Comparison of ENCODE assay signal across 8 mouse cellular contexts in the genomic region with DNA sequence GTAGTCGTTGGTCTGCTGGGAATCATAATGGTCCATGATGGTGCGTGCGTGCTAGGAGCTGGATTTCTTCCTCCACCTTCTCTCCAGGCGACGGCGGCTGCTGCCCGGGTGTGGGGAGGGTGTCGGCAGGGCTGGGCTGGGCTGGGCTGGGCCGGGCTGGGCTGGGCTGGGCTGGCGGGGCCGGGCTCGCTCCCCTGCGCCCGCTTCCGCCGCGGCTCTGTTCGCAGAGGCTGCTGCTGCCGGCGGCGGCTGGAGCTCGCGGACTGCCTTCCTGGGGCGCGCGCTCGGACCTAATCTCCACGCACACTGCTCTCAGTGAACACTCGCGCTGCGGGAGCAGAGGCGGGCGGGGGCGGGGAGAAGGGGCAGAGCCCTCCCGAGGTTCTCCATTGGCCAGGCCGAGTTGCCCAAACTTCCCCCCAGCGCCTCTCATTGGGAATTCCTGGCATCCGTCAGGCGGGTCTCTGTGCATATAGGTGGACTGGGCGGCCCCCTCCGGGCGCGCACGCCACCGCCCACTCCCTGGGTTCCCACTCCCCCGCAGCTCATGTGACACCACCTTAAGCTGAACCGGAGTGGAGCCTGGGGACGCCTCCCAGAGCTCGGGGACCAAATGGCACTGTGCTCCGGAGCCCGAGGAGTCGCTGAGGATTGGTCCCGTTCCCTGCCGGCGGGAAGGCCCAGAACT. TPM values are rescaled to one million over a fixed set of nuclear protein-coding genes. Genes with fewer than 3 reads are reported as not detected.
A peak's percentile ranks its signal among the peaks of the same experiment; 100 is the strongest.
DNase-seq lines count a peak whose midpoint lies in the region; ATAC-seq lines count a peak whose summit lies in the region.

A gene (minus strand): TSS at position 316 of the 688 bp plus-strand sequence.

- H3K4me2 ChIP-seq in lung, embryonic 16.5 days (ENCODE audit: low read depth, low read length): peak within 1 kb of the TSS; percentile 89

- peaks cover 28% of the 10 kb centered on the region for H3K4me1 ChIP-seq in hindbrain, embryonic 10.5 days (replicated peaks)
- peaks cover 33% of the 10 kb centered on the region for H3K4me1 ChIP-seq in lung, embryonic 16.5 days (replicated peaks; ENCODE audit: control insufficient read depth, insufficient read depth, low read length)

- H3K9ac ChIP-seq in lung, embryonic 16.5 days (ENCODE audit: low read length): peak within 1 kb of the TSS; percentile 92

- ATAC-seq in lung, embryonic 16.5 days (ENCODE audit: low read depth): peak; percentile 94

- WGBS in hindbrain, embryonic 10.5 days: under 1% methylated on average over 55 of the region's 55 CpGs
- under 1% methylated on average over 51 of the region's 55 CpGs for WGBS in lung, embryonic 16.5 days

- DNase-seq in NIH3T3 (ENCODE audit: low read depth): peak; percentile 97
- peak; percentile 90 to 94 for DNase-seq in cerebellum, postnatal 10 days
- DNase-seq in frontal cortex, adult 2 months (ENCODE audit: extremely low spot score in 1 of 2, low spot score in 1 of 2): peak; percentile 90 to 92
- peak; percentile 93 for DNase-seq in hindbrain, embryonic 10.5 days (ENCODE audit: low spot score)
- DNase-seq in layer of hippocampus, adult 9-11 months: peak; percentile 95
- peak; percentile 79 for DNase-seq in ovary, postnatal 14 days (ENCODE audit: low spot score)
- peak; percentile 66 to 76 for DNase-seq in thymus, postnatal 10 days (ENCODE audit: low spot score in 2 of 2)

- peaks cover 8% of the 10 kb centered on the region; the same call in 1 of the 2 replicates for H3K27me3 ChIP-seq in hindbrain, embryonic 10.5 days (ENCODE audit: insufficient read depth, poor library complexity, severe bottlenecking)
- H3K27me3 ChIP-seq in lung, embryonic 16.5 days (ENCODE audit: control insufficient read depth, insufficient read depth, low read depth, low read length): no peaks in the 10 kb centered on the region

- H3K27ac ChIP-seq in hindbrain, embryonic 10.5 days: peak within 1 kb of the TSS; percentile 93
- H3K27ac ChIP-seq in lung, embryonic 16.5 days (ENCODE audit: low read length): peak within 1 kb of the TSS; percentile 98

- peak within 1 kb of the TSS; percentile 90 for H3K4me3 ChIP-seq in hindbrain, embryonic 10.5 days
- peak within 1 kb of the TSS; percentile 68 for H3K4me3 ChIP-seq in lung, embryonic 16.5 days (ENCODE audit: low read length)

- no peaks in the 10 kb centered on the region for H3K9me3 ChIP-seq in hindbrain, embryonic 10.5 days
- no peaks in the 10 kb centered on the region for H3K9me3 ChIP-seq in lung, embryonic 16.5 days (ENCODE audit: control insufficient read depth, low read length)

- no peaks in the 10 kb centered on the region for H3K36me3 ChIP-seq in hindbrain, embryonic 10.5 days
- no peaks in the 10 kb centered on the region for H3K36me3 ChIP-seq in lung, embryonic 16.5 days (ENCODE audit: control insufficient read depth, insufficient read depth, low read length)

RNA-seq across cellular contexts. Expression of the gene that starts here (rescaled TPM):
- 82.7 and 95.8 TPM in 2 replicates for polyA plus RNA-seq in frontal cortex, adult 2 months (2012; rRNA removed)
- polyA plus RNA-seq in hindbrain, embryonic 10.5 days (2016; fragmentation: Nextera tagmentation; extraction: Ambion mirVana): 24.1 and 27.6 TPM in 2 replicates
- polyA plus RNA-seq in lung, embryonic 16.5 days (2015; fragmentation: Nextera tagmentation; extraction: Ambion mirVana): 49.2 and 49.9 TPM in 2 replicates

Comparison
In these comparisons a context has a peak if more than half of its experiments do, and no peak if none do; other contexts are left out.
1. Peak in every context shown above with its lines: DNase-seq, ATAC-seq, H3K4me3 ChIP-seq and H3K27ac ChIP-seq.